Mouse (Mus musculus): ENCODE results near the gene Gmcl1. TPM values are rescaled to one million over a fixed set of nuclear protein-coding genes. Genes with fewer than 3 reads are reported as not detected.

The Gmcl1 gene
- polyA plus RNA-seq, 1 experiment from 2014 or later, result 19.8 TPM

- H3K4me2 ChIP-seq (ENCODE audit: low read length), result no peak overlapping the region
- no peaks in the 10 kb centered on the region for H3K4me1 ChIP-seq (ENCODE audit: control insufficient read depth in 2 of 2, insufficient read depth in 2 of 2, low read length in 2 of 2)
- peaks cover 84% of the 10 kb centered on the region for H3K36me3 ChIP-seq (ENCODE audit: control insufficient read depth, insufficient read depth, low read length)
- WGBS, result 80% methylated on average over 10 of the region's 10 CpGs
- H3K9ac ChIP-seq (ENCODE audit: low read length), result no peak overlapping the region
- no peak overlapping the region for H3K4me3 ChIP-seq (ENCODE audit: control insufficient read depth in 1 of 2, insufficient read depth in 1 of 2, low read depth in 1 of 2, low read length in 2 of 2)
- no peak overlapping the region for H3K27ac ChIP-seq (replicated peaks in 1 of 2; ENCODE audit: control insufficient read depth in 1 of 2, insufficient read depth in 1 of 2, low read depth in 2 of 2, low read length in 2 of 2)
- no peaks in the 10 kb centered on the region for H3K9me3 ChIP-seq (ENCODE audit: control insufficient read depth, low read length)
- no peak for ATAC-seq (ENCODE audit: insufficient number of reproducible peaks, insufficient read depth, low FRiP score, low read depth)
- H3K27me3 ChIP-seq (ENCODE audit: control insufficient read depth, insufficient read depth, low read length), result no peaks in the 10 kb centered on the region
Observed at GRCm38 (mm10) chr6:86696213-86696612, 37.0 kb downstream of the Gmcl1 start.

GRCm38 (mm10) chr6:86694465-86694864 is 38.7 kb downstream of the Gmcl1 start:
- H3K27me3 ChIP-seq (ENCODE audit: control insufficient read depth, insufficient read depth, low read length), result no peaks in the 10 kb centered on the region
- no peak overlapping the region for H3K9ac ChIP-seq (ENCODE audit: low read length)
- no peak overlapping the region for H3K4me2 ChIP-seq (ENCODE audit: low read length)
- H3K4me3 ChIP-seq (ENCODE audit: control insufficient read depth in 1 of 2, insufficient read depth in 1 of 2, low read depth in 1 of 2, low read length in 2 of 2), result no peak overlapping the region
- ATAC-seq (ENCODE audit: insufficient number of reproducible peaks, insufficient read depth, low FRiP score, low read depth), result no peak
- H3K27ac ChIP-seq (replicated peaks in 1 of 2; ENCODE audit: control insufficient read depth in 1 of 2, insufficient read depth in 1 of 2, low read depth in 2 of 2, low read length in 2 of 2), result no peak overlapping the region
- H3K4me1 ChIP-seq (ENCODE audit: control insufficient read depth in 2 of 2, insufficient read depth in 2 of 2, low read length in 2 of 2), result no peaks in the 10 kb centered on the region
- peaks cover 82% of the 10 kb centered on the region for H3K36me3 ChIP-seq (ENCODE audit: control insufficient read depth, insufficient read depth, low read length)
- no peaks in the 10 kb centered on the region for H3K9me3 ChIP-seq (ENCODE audit: control insufficient read depth, low read length)

GRCm38 (mm10) chr6:86689671-86690070 is 43.5 kb downstream of the Gmcl1 start:
- 81% methylated on average over 3 of the region's 3 CpGs for WGBS
- Histone ChIP-seq H3K27ac (replicated peaks in 1 of 2; ENCODE audit: control insufficient read depth in 1 of 2, insufficient read depth in 1 of 2, low read depth in 2 of 2, low read length in 2 of 2) (no peak overlapping the region), H3K4me3 (ENCODE audit: control insufficient read depth in 1 of 2, insufficient read depth in 1 of 2, low read depth in 1 of 2, low read length in 2 of 2) (no peak overlapping the region), H3K9me3 (ENCODE audit: control insufficient read depth, low read length) (no peaks in the 10 kb centered on the region), H3K9ac (ENCODE audit: low read length) (no peak overlapping the region), H3K4me1 (ENCODE audit: control insufficient read depth in 2 of 2, insufficient read depth in 2 of 2, low read length in 2 of 2) (no peaks in the 10 kb centered on the region), H3K27me3 (ENCODE audit: control insufficient read depth, insufficient read depth, low read length) (no peaks in the 10 kb centered on the region), H3K4me2 (ENCODE audit: low read length) (no peak overlapping the region), H3K36me3 (ENCODE audit: control insufficient read depth, insufficient read depth, low read length) (peaks cover 49% of the 10 kb centered on the region)
- ATAC-seq (ENCODE audit: insufficient number of reproducible peaks, insufficient read depth, low FRiP score, low read depth), result no peak

GRCm38 (mm10) chr6:86686971-86687370 is 46.2 kb downstream of the Gmcl1 start:
- Histone ChIP-seq H3K4me3 (ENCODE audit: control insufficient read depth in 1 of 2, insufficient read depth in 1 of 2, low read depth in 1 of 2, low read length in 2 of 2) (no peak overlapping the region), H3K27me3 (ENCODE audit: control insufficient read depth, insufficient read depth, low read length) (no peaks in the 10 kb centered on the region), H3K9me3 (ENCODE audit: control insufficient read depth, low read length) (no peaks in the 10 kb centered on the region), H3K36me3 (ENCODE audit: control insufficient read depth, insufficient read depth, low read length) (peaks cover 42% of the 10 kb centered on the region), H3K4me1 (ENCODE audit: control insufficient read depth in 2 of 2, insufficient read depth in 2 of 2, low read length in 2 of 2) (peaks cover 0 to 8% of the 10 kb centered on the region in 2 experiments; a peak in 2 of 4 replicates), H3K27ac (replicated peaks in 1 of 2; ENCODE audit: control insufficient read depth in 1 of 2, insufficient read depth in 1 of 2, low read depth in 2 of 2, low read length in 2 of 2) (no peak overlapping the region), H3K9ac (ENCODE audit: low read length) (no peak overlapping the region), H3K4me2 (ENCODE audit: low read length) (no peak overlapping the region)
- ATAC-seq (ENCODE audit: insufficient number of reproducible peaks, insufficient read depth, low FRiP score, low read depth), result no peak
- 78% methylated on average over 1 of the region's 1 CpGs for WGBS

- Histone ChIP-seq H3K9me3 (ENCODE audit: control insufficient read depth, low read length) (no peaks in the 10 kb centered on the region), H3K27me3 (ENCODE audit: control insufficient read depth, insufficient read depth, low read length) (no peaks in the 10 kb centered on the region), H3K4me3 (ENCODE audit: control insufficient read depth in 1 of 2, insufficient read depth in 1 of 2, low read depth in 1 of 2, low read length in 2 of 2) (peak overlapping the region; percentile 78 to 97), H3K4me1 (ENCODE audit: control insufficient read depth in 2 of 2, insufficient read depth in 2 of 2, low read length in 2 of 2) (peaks cover 0 to 8% of the 10 kb centered on the region in 2 experiments; a peak in 2 of 4 replicates), H3K36me3 (ENCODE audit: control insufficient read depth, insufficient read depth, low read length) (peaks cover 44% of the 10 kb centered on the region), H3K4me2 (ENCODE audit: low read length) (peak overlapping the region; percentile 87), H3K9ac (ENCODE audit: low read length) (peak overlapping the region; percentile 93), H3K27ac (replicated peaks in 1 of 2; ENCODE audit: control insufficient read depth in 1 of 2, insufficient read depth in 1 of 2, low read depth in 2 of 2, low read length in 2 of 2) (peak overlapping the region; percentile 69 to 74)
- no peak for ATAC-seq (ENCODE audit: insufficient number of reproducible peaks, insufficient read depth, low FRiP score, low read depth)
- 35% methylated on average over 12 of the region's 12 CpGs for WGBS
Observed at GRCm38 (mm10) chr6:86684655-86685011, 48.5 kb downstream of the Gmcl1 start.

- peak; percentile 75 for ATAC-seq (ENCODE audit: insufficient number of reproducible peaks, insufficient read depth, low FRiP score, low read depth)
- Histone ChIP-seq H3K4me2 (ENCODE audit: low read length) (peak within 1 kb of the TSS; percentile 87), H3K9me3 (ENCODE audit: control insufficient read depth, low read length) (no peaks in the 10 kb centered on the region), H3K9ac (ENCODE audit: low read length) (peak within 1 kb of the TSS; percentile 93), H3K4me1 (ENCODE audit: control insufficient read depth in 2 of 2, insufficient read depth in 2 of 2, low read length in 2 of 2) (peaks cover 0 to 8% of the 10 kb centered on the region in 2 experiments; a peak in 2 of 4 replicates), H3K4me3 (ENCODE audit: control insufficient read depth in 1 of 2, insufficient read depth in 1 of 2, low read depth in 1 of 2, low read length in 2 of 2) (peak within 1 kb of the TSS; percentile 78 to 97), H3K36me3 (ENCODE audit: control insufficient read depth, insufficient read depth, low read length) (peaks cover 44% of the 10 kb centered on the region), H3K27me3 (ENCODE audit: control insufficient read depth, insufficient read depth, low read length) (no peaks in the 10 kb centered on the region), H3K27ac (replicated peaks in 1 of 2; ENCODE audit: control insufficient read depth in 1 of 2, insufficient read depth in 1 of 2, low read depth in 2 of 2, low read length in 2 of 2) (peak within 1 kb of the TSS; percentile 69 to 74)
- 3% methylated on average over 36 of the region's 36 CpGs for WGBS
Observed at GRCm38 (mm10) chr6:86683872-86684654, 49.1 kb downstream of the Gmcl1 start, which contains the start of gene Snrnp27. Gene Snrnp27, minus strand, starts transcription at chr6:86684522.

- peaks cover 0 to 8% of the 10 kb centered on the region in 2 experiments; a peak in 2 of 4 replicates for H3K4me1 ChIP-seq (ENCODE audit: control insufficient read depth in 2 of 2, insufficient read depth in 2 of 2, low read length in 2 of 2)
- H3K4me3 ChIP-seq (ENCODE audit: control insufficient read depth in 1 of 2, insufficient read depth in 1 of 2, low read depth in 1 of 2, low read length in 2 of 2), result no peak overlapping the region
- H3K27me3 ChIP-seq (ENCODE audit: control insufficient read depth, insufficient read depth, low read length), result no peaks in the 10 kb centered on the region
- no peak overlapping the region for H3K27ac ChIP-seq (replicated peaks in 1 of 2; ENCODE audit: control insufficient read depth in 1 of 2, insufficient read depth in 1 of 2, low read depth in 2 of 2, low read length in 2 of 2)
- no peak overlapping the region for H3K4me2 ChIP-seq (ENCODE audit: low read length)
- H3K36me3 ChIP-seq (ENCODE audit: control insufficient read depth, insufficient read depth, low read length), result peaks cover 67% of the 10 kb centered on the region
- no peaks in the 10 kb centered on the region for H3K9me3 ChIP-seq (ENCODE audit: control insufficient read depth, low read length)
- WGBS, result 90% methylated on average over 3 of the region's 3 CpGs
- ATAC-seq (ENCODE audit: insufficient number of reproducible peaks, insufficient read depth, low FRiP score, low read depth), result no peak
- no peak overlapping the region for H3K9ac ChIP-seq (ENCODE audit: low read length)
Observed at GRCm38 (mm10) chr6:86681289-86681688, 51.9 kb downstream of the Gmcl1 start.
